Mouse (Mus musculus) left cerebral cortex, postnatal 36 days (tissue): ENCODE data around the gene Scgb1b7. TPM values are rescaled to one million over a fixed set of nuclear protein-coding genes. Genes with fewer than 3 reads are reported as not detected.
"Not testable (repeated sequence)": the region's sequence is repeated elsewhere in the genome, so short reads cannot be mapped to it uniquely, and the experiment has no call there.

Experiments used
- DNase-seq, 2 experiments: peaks; one replicate each; pipeline ENCODE4 v3.0.0; 2021 to 2022; ENCODE audit warnings: low spot score in 2 of 2, mixed read lengths in 1 of 2
- intact Hi-C: fragments of 180-260 bp; cut with DNase I; formaldehyde crosslinking; loops from one replicate; pipeline ENCODE4 v1.15.1; 2025
- total RNA-seq, 2 experiments: library from RNA; stranded (reverse); gene quantifications; 2 replicates each; pipeline ENCODE4 v1.2.3; 2021

The Scgb1b7 gene
- total RNA-seq = not detected

DNA sequence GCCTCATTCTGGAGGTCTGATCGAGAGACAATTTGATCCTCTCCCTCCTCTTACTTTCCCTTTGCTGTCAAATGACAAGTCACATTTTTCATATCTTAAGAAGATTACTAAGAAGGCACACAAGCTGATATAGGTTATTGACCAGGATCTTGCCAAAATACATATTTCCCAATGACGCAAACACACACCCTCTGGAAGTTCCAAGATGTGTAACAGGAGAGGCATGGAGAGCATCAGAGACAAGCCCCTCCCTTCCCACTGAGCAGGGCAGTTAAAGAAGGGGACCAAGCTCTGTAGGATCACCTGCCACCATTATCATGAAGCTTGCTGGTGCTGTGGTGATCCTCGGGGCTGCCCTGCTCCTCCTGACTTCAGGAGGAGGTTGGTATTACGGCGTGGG lies at the start of gene Scgb1b7:
Scgb1b7 (plus strand) TSS at position 301 of the 400 bp plus-strand sequence.
- intact Hi-C loops, DNase-seq: not testable (repeated sequence)

DNA sequence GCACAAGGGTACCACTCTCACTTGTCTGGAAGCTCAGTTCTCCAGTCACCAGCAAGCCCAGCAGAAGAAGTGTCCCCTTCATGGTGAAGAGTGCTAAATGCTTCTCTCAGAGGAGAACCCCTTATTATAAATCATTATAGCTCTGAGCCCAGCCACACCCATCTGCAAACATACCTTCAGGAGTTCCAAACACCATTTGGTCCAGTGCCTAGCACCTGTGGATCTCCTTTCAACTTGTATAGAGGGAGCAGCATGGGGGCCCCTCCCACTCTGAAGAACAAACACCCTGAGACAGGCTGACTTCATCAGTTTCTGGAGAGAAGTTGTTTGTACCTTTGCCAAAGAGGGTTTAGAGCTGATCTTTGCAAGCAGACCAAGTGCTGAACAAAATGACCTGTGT lies 6.8 kb upstream of the Scgb1b7 start, which contains the start of gene Scgb2b7:
Scgb2b7 (minus strand) TSS at position 101 of the 400 bp plus-strand sequence.
- DNase-seq, intact Hi-C loops: not testable (repeated sequence)

Other genes with a start within 250 kb of the Scgb1b7 start
- gene Scgb2b7, start 6.9 kb upstream of the Scgb1b7 start, total RNA-seq = not detected